Mouse (Mus musculus) forebrain, postnatal 0 days (tissue): ENCODE measurements at regions not wholly inside any gene's neighbourhood (a gene's known extent, or its start where the extent isn't known, plus 50 kb on each side); places are given as distances from the start of the nearest gene placed in this dataset.

ENCODE experiments used
- ATAC-seq: fragments of 200-750 bp; cut with Nextera tagmentation; 2 replicates; pipeline ENCODE4 v1.8.0; 2017; ENCODE audit warnings: mild to moderate bottlenecking, moderate library complexity
- DNase-seq: peaks from one replicate; pipeline ENCODE4 v3.0.0-alpha.2; 2015
- H3K27ac ChIP-seq: fragments of 300-500 bp; sonication (generic); 2 replicates; pipeline ENCODE4 v1.5.1; 2014; ENCODE audit warnings: low read depth, mild to moderate bottlenecking, antibody characterized with exemption, low read length, moderate library complexity, mixed read lengths
- H3K27me3 ChIP-seq: fragments of 300-500 bp; sonication (generic); 2 replicates; pipeline ENCODE4 v1.6.1; 2014; ENCODE audit warnings: mild to moderate bottlenecking, low read length, mixed read lengths; ENCODE audit not compliant: insufficient read depth
- H3K36me3 ChIP-seq: fragments of 300-500 bp; sonication (generic); 2 replicates; pipeline ENCODE4 v1.6.1; 2014; ENCODE audit warnings: mild to moderate bottlenecking, moderate library complexity; ENCODE audit not compliant: insufficient read depth
- H3K4me1 ChIP-seq: fragments of 300-500 bp; sonication (generic); 2 replicates; pipeline ENCODE4 v1.6.1; 2014; ENCODE audit warnings: antibody characterized with exemption; ENCODE audit not compliant: insufficient read depth
- H3K4me2 ChIP-seq: fragments of 300-500 bp; sonication (generic); 2 replicates; pipeline ENCODE4 v1.6.1; 2014; ENCODE audit warnings: low read depth, mild to moderate bottlenecking, moderate library complexity
- H3K4me3 ChIP-seq: fragments of 300-500 bp; sonication (generic); 2 replicates; pipeline ENCODE4 v1.5.1; 2014; ENCODE audit warnings: low read depth, low read length, mixed read lengths
- H3K9ac ChIP-seq: fragments of 300-500 bp; sonication (generic); 2 replicates; pipeline ENCODE4 v1.6.1; 2014; ENCODE audit warnings: mild to moderate bottlenecking
- H3K9me3 ChIP-seq: fragments of 300-500 bp; sonication (generic); 2 replicates; pipeline ENCODE4 v1.6.1; 2016; ENCODE audit warnings: low read length
- CTCF ChIP-seq: sonication (generic); IDR thresholded peaks from 2 replicates; pipeline ENCODE4 v1.5.1; 2016; ENCODE audit warnings: antibody characterized with exemption, control low read depth, low read depth
- WGBS: fragments of 180-500 bp; shearing (Covaris S2); extraction: QIAGEN DNeasy Blood & Tissue Kit; methylation state at CpG from one replicate; pipeline ENCODE4 v1.1.7; 2014; 5-methylcytosine and 5-hydroxymethylcytosine counted together

DNA sequence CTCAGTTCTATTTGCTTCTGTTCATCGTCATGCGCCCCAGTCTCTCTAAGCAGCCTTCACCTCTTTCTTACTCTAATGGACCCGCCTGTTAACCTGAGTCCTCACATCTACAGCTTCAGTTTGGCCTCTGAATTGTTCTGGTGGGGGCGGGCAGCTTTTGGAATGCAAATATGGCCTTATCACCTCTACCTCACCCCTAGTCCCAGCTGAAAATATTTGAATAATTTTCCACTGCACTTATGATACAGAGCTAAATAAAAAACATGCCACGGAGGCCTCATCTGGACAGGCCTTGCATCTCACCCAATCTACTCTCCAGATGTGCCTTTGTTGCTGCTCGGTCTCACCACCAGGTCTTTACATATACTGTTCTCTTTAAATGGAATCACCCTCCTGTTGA lies 82.5 kb upstream of the Rbms1 start:
- no peak overlapping the region for H3K9ac ChIP-seq
- TF ChIP-seq CTCF, result no peak
- H3K27ac ChIP-seq, result no peak overlapping the region
- ATAC-seq, result no peak
- no peaks in the 10 kb centered on the region for H3K9me3 ChIP-seq
- no peak overlapping the region for H3K4me3 ChIP-seq
- no peaks in the 10 kb centered on the region for H3K27me3 ChIP-seq
- no peaks in the 10 kb centered on the region for H3K4me1 ChIP-seq
- no peak overlapping the region for H3K4me2 ChIP-seq
- H3K36me3 ChIP-seq, result no peaks in the 10 kb centered on the region
- 92% methylated on average over 6 of the region's 6 CpGs for WGBS
- DNase-seq, result no peak

GRCm38 (mm10) chr2:61032920-61033319 lies 69.9 kb upstream of the Rbms1 start:
- Histone ChIP-seq H3K9ac (no peak overlapping the region), H3K9me3 (no peaks in the 10 kb centered on the region), H3K4me2 (no peak overlapping the region), H3K27me3 (no peaks in the 10 kb centered on the region), H3K4me3 (no peak overlapping the region), H3K4me1 (no peaks in the 10 kb centered on the region), H3K27ac (no peak overlapping the region), H3K36me3 (no peaks in the 10 kb centered on the region)
- no peak for TF ChIP-seq CTCF
- DNase-seq, result no peak
- ATAC-seq, result no peak
- WGBS, result 100% methylated on average over 1 of the region's 1 CpGs

DNA sequence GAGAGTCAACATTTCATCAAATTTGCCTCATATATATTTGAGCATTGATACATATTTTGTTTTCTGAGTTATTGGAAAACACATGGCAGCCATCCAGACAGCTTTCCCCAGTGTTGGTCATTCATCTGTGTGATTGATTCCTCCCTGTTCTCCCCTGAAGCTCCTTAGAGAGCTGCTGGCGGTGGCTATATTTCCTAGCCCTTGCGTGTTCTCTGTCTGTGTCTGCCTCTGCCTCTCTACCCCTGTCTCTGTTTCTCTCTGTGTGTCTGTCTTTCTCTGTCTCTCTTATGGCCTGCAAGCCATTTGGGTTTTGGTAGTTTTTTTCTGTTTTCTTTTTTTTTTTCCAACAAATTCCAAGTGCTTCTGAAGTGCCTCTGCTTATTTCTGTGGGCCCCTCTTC lies 66.7 kb upstream of the Rbms1 start:
- H3K4me3 ChIP-seq, result no peak overlapping the region
- H3K27ac ChIP-seq, result no peak overlapping the region
- no peak for DNase-seq
- 95% methylated on average over 2 of the region's 2 CpGs for WGBS
- no peak overlapping the region for H3K9ac ChIP-seq
- no peaks in the 10 kb centered on the region for H3K27me3 ChIP-seq
- no peaks in the 10 kb centered on the region for H3K4me1 ChIP-seq
- H3K4me2 ChIP-seq, result no peak overlapping the region
- no peak for ATAC-seq
- TF ChIP-seq CTCF, result no peak
- no peaks in the 10 kb centered on the region for H3K9me3 ChIP-seq
- H3K36me3 ChIP-seq, result no peaks in the 10 kb centered on the region

DNA sequence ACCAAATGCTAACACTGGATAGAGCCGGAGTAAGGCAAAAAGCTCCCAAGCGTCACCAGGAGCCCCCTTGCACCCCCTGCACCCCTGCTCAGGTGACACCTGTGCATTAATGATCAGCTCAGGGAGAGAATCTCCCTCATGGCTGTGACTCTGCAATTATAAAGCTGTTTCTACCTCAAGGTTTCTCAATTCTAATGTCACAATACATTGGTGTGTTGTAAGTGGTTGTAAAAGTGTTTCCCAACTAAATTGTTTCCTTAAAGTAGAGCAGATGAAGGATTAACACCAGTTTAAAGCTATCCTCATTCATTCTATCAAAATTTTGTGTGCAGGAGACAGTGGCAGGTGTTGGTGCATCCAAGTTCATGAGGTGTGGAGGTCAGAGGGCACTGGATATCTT lies 65.6 kb upstream of the Rbms1 start:
- no peak overlapping the region for H3K27ac ChIP-seq
- TF ChIP-seq CTCF, result no peak
- no peaks in the 10 kb centered on the region for H3K36me3 ChIP-seq
- no peak overlapping the region for H3K9ac ChIP-seq
- H3K4me2 ChIP-seq, result no peak overlapping the region
- DNase-seq (no peak), ATAC-seq (no peak)
- WGBS, result 83% methylated on average over 2 of the region's 2 CpGs
- no peaks in the 10 kb centered on the region for H3K27me3 ChIP-seq
- H3K9me3 ChIP-seq, result no peaks in the 10 kb centered on the region
- H3K4me3 ChIP-seq, result no peak overlapping the region
- H3K4me1 ChIP-seq, result no peaks in the 10 kb centered on the region

GRCm38 (mm10) chr2:61027686-61028085 lies 64.7 kb upstream of the Rbms1 start:
- no peaks in the 10 kb centered on the region for H3K4me1 ChIP-seq
- no peak for DNase-seq
- H3K9me3 ChIP-seq, result no peaks in the 10 kb centered on the region
- no peak overlapping the region for H3K27ac ChIP-seq
- H3K9ac ChIP-seq, result no peak overlapping the region
- 86% methylated on average over 4 of the region's 4 CpGs for WGBS
- no peak for ATAC-seq
- no peaks in the 10 kb centered on the region for H3K36me3 ChIP-seq
- no peak for TF ChIP-seq CTCF
- no peak overlapping the region for H3K4me2 ChIP-seq
- no peaks in the 10 kb centered on the region for H3K27me3 ChIP-seq
- no peak overlapping the region for H3K4me3 ChIP-seq

GRCm38 (mm10) chr2:61022411-61022810 lies 59.4 kb upstream of the Rbms1 start:
- H3K4me1 ChIP-seq, result no peaks in the 10 kb centered on the region
- no peak overlapping the region for H3K27ac ChIP-seq
- no peak overlapping the region for H3K4me2 ChIP-seq
- H3K36me3 ChIP-seq, result no peaks in the 10 kb centered on the region
- WGBS, result 56% methylated on average over 5 of the region's 5 CpGs
- DNase-seq (peak; percentile 7), ATAC-seq (no peak)
- TF ChIP-seq CTCF, result no peak
- no peak overlapping the region for H3K9ac ChIP-seq
- no peaks in the 10 kb centered on the region for H3K9me3 ChIP-seq
- H3K4me3 ChIP-seq, result no peak overlapping the region
- no peaks in the 10 kb centered on the region for H3K27me3 ChIP-seq

- TF ChIP-seq CTCF, result no peak
- 70% methylated on average over 4 of the region's 4 CpGs for WGBS
These were observed 57.8 kb upstream of the Rbms1 start for GRCm38 (mm10) chr2:61020791-61021190.

DNA sequence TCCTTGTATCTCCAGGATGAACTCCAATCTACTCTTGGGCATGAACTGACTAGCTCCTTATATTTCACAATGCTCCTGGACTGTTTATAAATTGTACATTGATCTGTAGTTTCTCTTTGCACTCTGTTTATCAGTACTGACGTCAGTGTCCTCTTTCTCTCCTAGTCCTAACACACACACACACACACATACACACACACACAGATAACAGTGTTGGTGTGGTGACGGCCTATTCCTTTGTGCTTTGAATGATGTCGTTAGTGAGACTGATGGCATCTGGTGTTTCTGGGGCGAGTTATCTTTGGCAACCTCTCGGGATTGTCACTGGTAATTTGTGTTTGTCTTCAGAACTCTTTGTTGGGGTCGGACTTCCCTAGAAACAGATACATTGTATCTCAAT lies 50.0 kb upstream of the Rbms1 start:
- Histone ChIP-seq H3K36me3 (no peaks in the 10 kb centered on the region), H3K9me3 (no peaks in the 10 kb centered on the region), H3K4me3 (no peak overlapping the region), H3K27me3 (no peaks in the 10 kb centered on the region), H3K4me1 (no peaks in the 10 kb centered on the region), H3K9ac (no peak overlapping the region), H3K4me2 (no peak overlapping the region), H3K27ac (no peak overlapping the region)
- TF ChIP-seq CTCF, result no peak
- WGBS, result 29% methylated on average over 6 of the region's 6 CpGs
- no peak for ATAC-seq
- DNase-seq, result no peak

More at GRCm38 (mm10) chr2:61020791-61021190, 57.8 kb upstream of the Rbms1 start:
- Histone ChIP-seq H3K9ac (no peak overlapping the region), H3K27ac (no peak overlapping the region), H3K36me3 (no peaks in the 10 kb centered on the region), H3K4me2 (no peak overlapping the region), H3K9me3 (no peaks in the 10 kb centered on the region), H3K4me3 (no peak overlapping the region), H3K4me1 (no peaks in the 10 kb centered on the region), H3K27me3 (no peaks in the 10 kb centered on the region)
- DNase-seq (no peak), ATAC-seq (no peak)
